Mouse (Mus musculus) olfactory bulb, adult 2 months (tissue): ENCODE results near the gene Slc26a1. TPM values are rescaled to one million over a fixed set of nuclear protein-coding genes. Genes with fewer than 3 reads are reported as not detected.

Source experiments
- H3K27ac ChIP-seq: fragments of 200-500 bp; 2 replicates; pipeline ENCODE4 v1.5.1; 2012; ENCODE audit warnings: low read depth, low read length; ENCODE audit not compliant: insufficient read depth
- H3K4me1 ChIP-seq: fragments of 200-500 bp; 2 replicates; pipeline ENCODE4 v1.6.1; 2012; ENCODE audit warnings: low read length; ENCODE audit not compliant: control insufficient read depth, insufficient read depth
- H3K4me3 ChIP-seq: fragments of 200-500 bp; 2 replicates; pipeline ENCODE4 v1.5.1; 2012; ENCODE audit warnings: mild to moderate bottlenecking, low read depth, low read length, moderate library complexity; ENCODE audit not compliant: insufficient read depth
- CTCF ChIP-seq: fragments of 200-500 bp; IDR thresholded peaks from 2 replicates; pipeline ENCODE4 v1.5.1; 2012; ENCODE audit warnings: low read depth, mild to moderate bottlenecking, low read length, moderate library complexity; ENCODE audit not compliant: insufficient read depth
- POLR2A ChIP-seq: fragments of 200-500 bp; IDR thresholded peaks from 2 replicates; pipeline ENCODE4 v1.6.1; 2012; ENCODE audit warnings: mild to moderate bottlenecking, low read depth, low read length, moderate library complexity; ENCODE audit not compliant: insufficient read depth
- WGBS: fragments of 180-500 bp; shearing (Covaris S2); methylation state at CpG from one replicate; pipeline ENCODE4 v1.1.7; 2018; 5-methylcytosine and 5-hydroxymethylcytosine counted together
- polyA plus RNA-seq: library from polyadenylated mRNA; stranded (reverse); fragments of >200 nt; gene quantifications from 2 replicates; pipeline ENCODE4 v1.2.4, GENCODE M21; 2012; ENCODE audit warnings: low replicate concordance; ENCODE audit not compliant: missing spikeins, insufficient read depth, insufficient read length

Gene Slc26a1
- polyA plus RNA-seq, 1 experiment, result not detected

DNA sequence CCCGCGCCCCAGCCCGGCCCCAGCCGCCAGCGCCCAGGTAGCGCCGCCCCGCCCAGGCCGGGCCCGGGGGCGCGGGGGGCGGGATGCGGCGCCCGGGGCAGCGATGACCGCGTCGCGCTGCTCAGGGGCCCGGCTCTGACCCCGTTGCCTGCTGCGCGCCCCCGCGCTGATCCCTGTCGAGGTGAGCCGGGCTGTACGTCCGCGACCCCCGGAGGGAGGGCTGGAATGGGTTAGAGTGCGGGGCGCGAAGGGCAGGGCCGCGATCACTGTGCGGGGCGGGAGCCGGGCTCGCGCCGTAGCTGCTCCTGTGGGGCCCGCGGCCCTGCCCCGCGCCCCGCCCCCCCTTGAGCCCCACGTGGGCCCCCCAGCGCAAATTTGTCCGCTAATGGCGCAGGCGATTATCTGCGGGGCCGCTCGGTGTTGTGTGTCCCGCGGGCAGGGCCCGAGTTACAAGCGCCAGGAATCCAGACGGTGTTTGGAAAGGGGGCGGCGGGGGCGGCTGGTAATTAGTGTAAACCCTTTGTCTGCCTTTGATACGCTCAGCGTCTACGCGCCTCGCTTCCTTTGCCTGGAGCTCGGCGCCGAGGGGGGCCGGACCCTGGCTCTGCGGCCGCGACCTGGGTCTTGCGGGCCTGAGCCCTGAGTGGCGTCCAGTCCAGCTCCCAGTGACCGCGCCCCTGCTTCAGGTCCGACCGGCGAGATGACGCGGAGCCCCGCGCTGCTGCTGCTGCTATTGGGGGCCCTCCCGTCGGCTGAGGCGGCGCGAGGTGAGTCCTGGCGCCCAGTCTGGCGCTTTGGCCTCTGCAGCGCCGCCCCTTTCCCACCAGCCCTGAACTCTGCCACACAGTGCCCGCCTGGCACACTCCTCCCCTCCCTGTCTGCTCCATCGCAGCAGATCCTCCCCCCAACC is 19.2 kb upstream of the Slc26a1 start:
- Histone ChIP-seq H3K27ac (no peak overlapping the region), H3K4me3 (peak overlapping the region; percentile 63), H3K4me1 (peaks cover 12% of the 10 kb centered on the region)
- TF ChIP-seq POLR2A (no peak), CTCF (no peak)
- 1% methylated on average over 96 of the region's 99 CpGs for WGBS

GRCm38 (mm10) chr5:108693872-108694288 is 18.5 kb upstream of the Slc26a1 start:
- TF ChIP-seq POLR2A (no peak), CTCF (no peak)
- H3K4me3 ChIP-seq, result peak overlapping the region; percentile 63
- 1% methylated on average over 41 of the region's 43 CpGs for WGBS

GRCm38 (mm10) chr5:108692271-108692670 is 16.9 kb upstream of the Slc26a1 start, which contains the start of gene Fgfrl1:
TSS of gene Fgfrl1 (plus strand) at chr5:108692382.
- Histone ChIP-seq H3K4me3 (peak within 1 kb of the TSS; percentile 2; the same call in 1 of the 2 replicates), H3K4me1 (peaks cover 12% of the 10 kb centered on the region), H3K27ac (no peak within 1 kb of the TSS)
- TF ChIP-seq CTCF (no peak), POLR2A (no peak)
- WGBS, result 8% methylated on average over 18 of the region's 18 CpGs

More at GRCm38 (mm10) chr5:108693872-108694288, 18.5 kb upstream of the Slc26a1 start:
- Histone ChIP-seq H3K4me1 (peaks cover 12% of the 10 kb centered on the region), H3K27ac (no peak overlapping the region)

- Histone ChIP-seq H3K4me1 (peaks cover 10% of the 10 kb centered on the region), H3K4me3 (no peak overlapping the region), H3K27ac (no peak overlapping the region)
- TF ChIP-seq POLR2A (no peak), CTCF (no peak)
- WGBS, result 77% methylated on average over 4 of the region's 4 CpGs
Measured at GRCm38 (mm10) chr5:108691152-108691551, 15.8 kb upstream of the Slc26a1 start.

DNA sequence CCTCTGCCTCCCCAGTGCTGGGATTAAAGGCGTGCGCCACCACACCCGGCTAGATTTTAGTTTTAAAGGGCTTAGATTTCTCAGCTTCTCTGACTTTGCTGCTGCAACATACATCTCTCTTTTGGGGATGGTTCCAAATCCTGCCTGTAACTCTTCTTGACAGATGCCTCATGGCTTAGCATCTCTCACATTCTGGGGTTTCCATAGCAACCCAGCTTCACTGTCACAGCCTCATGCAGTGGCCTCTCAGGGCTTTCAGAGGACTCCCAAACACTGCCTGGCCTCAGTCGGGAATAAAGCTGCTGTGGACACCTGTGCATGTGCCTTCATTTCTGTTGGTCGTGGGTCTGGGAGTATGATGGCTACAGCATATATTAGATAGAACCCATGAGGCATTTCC is 13.7 kb upstream of the Slc26a1 start:
- Histone ChIP-seq H3K4me3 (no peak overlapping the region), H3K4me1 (peaks cover 3% of the 10 kb centered on the region), H3K27ac (no peak overlapping the region)
- 75% methylated on average over 5 of the region's 5 CpGs for WGBS
- no peak for TF ChIP-seq CTCF
- no peak for TF ChIP-seq POLR2A

- TF ChIP-seq CTCF (no peak), POLR2A (no peak)
- Histone ChIP-seq H3K4me3 (no peak overlapping the region), H3K27ac (no peak overlapping the region), H3K4me1 (peaks cover 25% of the 10 kb centered on the region)
- 80% methylated on average over 6 of the region's 6 CpGs for WGBS
Measured at GRCm38 (mm10) chr5:108680871-108681270, 5.5 kb upstream of the Slc26a1 start.

DNA sequence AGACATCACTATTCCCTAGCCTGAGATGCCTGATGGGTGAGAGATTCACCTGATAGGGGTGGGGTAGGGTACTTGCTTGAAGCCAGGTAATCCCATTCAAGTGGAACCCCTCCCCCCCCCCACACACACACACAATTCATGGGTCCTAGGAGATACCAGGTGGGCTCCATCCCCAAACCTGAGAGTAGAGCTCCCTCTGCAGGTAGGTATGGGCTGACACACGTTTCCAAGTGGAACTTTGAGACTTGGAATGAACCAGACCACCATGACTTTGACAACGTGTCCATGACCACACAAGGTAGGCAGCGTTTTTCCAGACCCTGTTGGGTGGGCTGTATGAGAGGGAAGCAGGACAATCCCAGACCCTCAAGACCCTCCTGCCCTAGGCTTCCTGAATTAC is 4.5 kb upstream of the Slc26a1 start:
- Histone ChIP-seq H3K4me3 (no peak overlapping the region), H3K4me1 (peaks cover 25% of the 10 kb centered on the region), H3K27ac (no peak overlapping the region)
- WGBS, result 56% methylated on average over 3 of the region's 3 CpGs
- TF ChIP-seq CTCF (no peak), POLR2A (no peak)

DNA sequence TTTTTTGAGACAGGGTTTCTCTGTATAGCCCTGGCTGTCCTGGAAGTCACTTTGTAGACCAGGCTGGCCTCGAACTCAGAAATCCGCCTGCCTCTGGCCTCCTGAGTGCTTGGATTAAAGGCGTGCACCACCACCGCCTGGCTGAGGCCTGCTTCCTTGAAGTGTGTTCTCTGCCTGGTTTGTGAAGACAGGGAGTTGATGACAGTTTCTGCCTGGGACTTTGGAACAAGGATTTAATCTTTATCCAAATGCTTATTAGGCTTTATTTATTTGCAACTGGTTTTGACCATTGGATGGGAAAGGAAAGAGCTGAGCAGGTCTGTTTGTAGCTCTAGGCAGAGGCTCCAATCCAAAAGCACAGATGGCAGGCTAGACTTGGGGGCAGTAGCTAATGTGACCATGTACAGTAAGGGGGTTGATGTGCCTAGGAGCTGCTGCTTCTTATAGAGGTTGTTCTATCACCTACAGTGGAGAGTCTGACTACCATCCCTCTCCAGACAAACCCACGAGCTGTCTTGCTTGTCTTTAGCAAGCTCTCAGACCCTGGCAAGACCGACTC is 3.0 kb upstream of the Slc26a1 start:
- H3K27ac ChIP-seq, result no peak overlapping the region
- H3K4me1 ChIP-seq, result peaks cover 25% of the 10 kb centered on the region
- TF ChIP-seq CTCF (no peak), POLR2A (no peak)
- no peak overlapping the region for H3K4me3 ChIP-seq
- WGBS, result 90% methylated on average over 6 of the region's 6 CpGs

GRCm38 (mm10) chr5:108677605-108678295 is 2.4 kb upstream of the Slc26a1 start:
- 2% methylated on average over 25 of the region's 25 CpGs for WGBS
- Histone ChIP-seq H3K4me3 (peak overlapping the region; percentile 36), H3K27ac (peak overlapping the region; percentile 87), H3K4me1 (peaks cover 25% of the 10 kb centered on the region)
- TF ChIP-seq CTCF (no peak), POLR2A (0 out of 2 replicates have a peak, but pooled peaks have one; percentile 18)
